Comparison of ENCODE assay signal across 9 mouse cellular contexts in genomic region chr4:132930784-132931183, GRCm38 (mm10). TPM values are rescaled to one million over a fixed set of nuclear protein-coding genes. Genes with fewer than 3 reads are reported as not detected.
A peak's percentile ranks its signal among the peaks of the same experiment; 100 is the strongest.
DNase-seq lines count a peak whose midpoint lies in the region; ATAC-seq lines count a peak whose summit lies in the region.
"Had no signal": no experiment of that assay in that cellular context is flagged by ENCODE, and none has a peak within 500 bp of the region (broad histone marks: within the 10 kb centered on the region; RNA-seq: fewer than 3 reads in every experiment).

No protein-coding gene starts in this region.

- no peak overlapping the region for H3K9ac ChIP-seq in heart, embryonic 12.5 days

- WGBS in heart, embryonic 12.5 days, result 11% methylated on average over 8 of the region's 8 CpGs

- 0 out of 2 replicates have a peak, but pooled peaks cover 4% of the 10 kb centered on the region for H3K4me1 ChIP-seq in heart, embryonic 12.5 days (replicated peaks)

- H3K27me3 ChIP-seq in heart, embryonic 12.5 days (replicated peaks), result no peaks in the 10 kb centered on the region

- peak; percentile 55 to 75 for DNase-seq in heart, postnatal 10 days
- peak; percentile 40 for DNase-seq in urinary bladder, postnatal 25 days (ENCODE audit: low spot score)
- no peak for DNase-seq in urinary bladder, postnatal 10 days (ENCODE audit: low spot score)
- DNase-seq in cerebellum, adult 8-10 months, result peak; percentile 59
- DNase-seq in retina, embryonic 14.5 days (ENCODE audit: low spot score), result peak; percentile 87
- DNase-seq in left cerebral cortex, adult 11 months (ENCODE audit: low spot score), result no peak

- H3K4me2 ChIP-seq in heart, embryonic 12.5 days, result no peak overlapping the region

- intact Hi-C loops in heart, postnatal 10 days (cut with DNase I), result loop anchor here (2.0 kb wide), 1 partner anchor 154 kb away; no protein-coding TSS in a partner anchor

- no peak for ATAC-seq in heart, embryonic 12.5 days (ENCODE audit: insufficient number of reproducible peaks, low FRiP score)
- peak; percentile 78 for ATAC-seq in inflammation-experienced regulatory T-cells, adult 6 months

- H3K27ac ChIP-seq in heart, embryonic 12.5 days (ENCODE audit: poor library complexity, severe bottlenecking), result no peak overlapping the region

- no peak overlapping the region for H3K4me3 ChIP-seq in heart, embryonic 12.5 days
- H3K4me3 ChIP-seq: erythroblast, embryonic 14.5 days had no signal

- no peaks in the 10 kb centered on the region for H3K36me3 ChIP-seq in heart, embryonic 12.5 days

- no peaks in the 10 kb centered on the region for H3K9me3 ChIP-seq in heart, embryonic 12.5 days (replicated peaks)

RNA-seq across cellular contexts. Expression of gene Fam76a, which starts 8.4 kb away (rescaled TPM):
- 10 to 100 TPM; 40.7 to 43.5 TPM for total RNA-seq in heart, postnatal 10 days (2021)
- polyA plus RNA-seq in heart, embryonic 12.5 days (2016; fragmentation: Nextera tagmentation; extraction: Ambion mirVana), result 25.9 and 29.0 TPM in 2 replicates
- polyA plus RNA-seq in inflammation-experienced regulatory T-cells, adult 6 months (2017; shearing (Covaris generic)), result 10 to 100 TPM; 14.2 to 23.1 (median 17.9) TPM

RNA-seq across cellular contexts. Expression of gene Fgr, which starts 43.1 kb away (rescaled TPM):
- total RNA-seq in heart, postnatal 10 days (2021), result under 1 TPM; 0.19 to 0.40 TPM
- polyA plus RNA-seq in heart, embryonic 12.5 days (2016; fragmentation: Nextera tagmentation; extraction: Ambion mirVana), result 0.19 and 0.23 TPM in 2 replicates
- 1 to 10 TPM; 1.9 to 6.6 (median 3.3) TPM for polyA plus RNA-seq in inflammation-experienced regulatory T-cells, adult 6 months (2017; shearing (Covaris generic))

RNA-seq across cellular contexts. Expression of gene Stx12, which starts 46.5 kb away (rescaled TPM):
- 10 to 100 TPM; 47.0 to 49.9 TPM for total RNA-seq in heart, postnatal 10 days (2021)
- polyA plus RNA-seq in heart, embryonic 12.5 days (2016; fragmentation: Nextera tagmentation; extraction: Ambion mirVana), result 60.1 and 60.9 TPM in 2 replicates
- 10 to 100 TPM; 35.7 to 37.2 (median 36.6) TPM for polyA plus RNA-seq in inflammation-experienced regulatory T-cells, adult 6 months (2017; shearing (Covaris generic))

Comparison
In these comparisons a context has a peak if more than half of its experiments do, and no peak if none do; other contexts are left out.
1. DNase-seq: peak in heart, postnatal 10 days (2 of 2), urinary bladder, postnatal 25 days (single experiment), cerebellum, adult 8-10 months (single experiment) and retina, embryonic 14.5 days (single experiment); none in urinary bladder, postnatal 10 days (single experiment) and left cerebral cortex, adult 11 months (single experiment).